Mouse (Mus musculus): ENCODE data around the gene Rbm47.
A peak's percentile ranks its signal among the peaks of the same experiment; 100 is the strongest.
"Not testable (repeated sequence)": the region's sequence is repeated elsewhere in the genome, so short reads cannot be mapped to it uniquely, and the experiment has no call there.

The Rbm47 gene

GRCm38 (mm10) chr5:66028232-66028631 is 144.7 kb downstream of the Rbm47 start:
- no peak for DNase-seq (ENCODE audit: low spot score in 2 of 2)

- no peak for DNase-seq (ENCODE audit: low spot score in 2 of 2)
Measured at GRCm38 (mm10) chr5:66027206-66027605, 145.7 kb downstream of the Rbm47 start.

GRCm38 (mm10) chr5:66026796-66027195 is 146.1 kb downstream of the Rbm47 start:
- DNase-seq (ENCODE audit: low spot score in 2 of 2) = no peak

- no peak for DNase-seq (ENCODE audit: low spot score in 2 of 2)
Measured at GRCm38 (mm10) chr5:66015449-66015961, 157.4 kb downstream of the Rbm47 start.

- no peak for DNase-seq (ENCODE audit: low spot score in 2 of 2)
Measured at GRCm38 (mm10) chr5:66014437-66014836, 158.5 kb downstream of the Rbm47 start.

GRCm38 (mm10) chr5:66013999-66014398 is 158.9 kb downstream of the Rbm47 start:
- DNase-seq (ENCODE audit: low spot score in 2 of 2) = no peak

GRCm38 (mm10) chr5:66008245-66008967 is 164.5 kb downstream of the Rbm47 start:
- no peak for DNase-seq (ENCODE audit: low spot score in 2 of 2)

GRCm38 (mm10) chr5:66005041-66005678 is 167.8 kb downstream of the Rbm47 start:
- peak; percentile 15 to 21 for DNase-seq (ENCODE audit: low spot score in 2 of 2)

- peak; percentile 36 to 48 for DNase-seq (ENCODE audit: low spot score in 2 of 2)
Measured at GRCm38 (mm10) chr5:66004134-66004925, 168.6 kb downstream of the Rbm47 start, which contains the start of gene 9130230L23Rik. Gene 9130230L23Rik, minus strand, starts transcription at chr5:66004285.

GRCm38 (mm10) chr5:66001232-66001631 is 171.7 kb downstream of the Rbm47 start:
- DNase-seq (ENCODE audit: low spot score in 2 of 2) = no peak

- DNase-seq (ENCODE audit: low spot score in 2 of 2) = no peak
Measured at GRCm38 (mm10) chr5:66000567-66001125, 172.3 kb downstream of the Rbm47 start.

GRCm38 (mm10) chr5:66000074-66000473 is 172.8 kb downstream of the Rbm47 start:
- no peak for DNase-seq (ENCODE audit: low spot score in 2 of 2)

GRCm38 (mm10) chr5:65999106-65999505 is 173.8 kb downstream of the Rbm47 start:
- no peak for DNase-seq (ENCODE audit: low spot score in 2 of 2)

- DNase-seq (ENCODE audit: low spot score in 2 of 2) = no peak
Measured at GRCm38 (mm10) chr5:65997813-65998212, 175.1 kb downstream of the Rbm47 start.

GRCm38 (mm10) chr5:65994643-65995042 is 178.3 kb downstream of the Rbm47 start:
- DNase-seq (ENCODE audit: low spot score in 2 of 2) = no peak

- no peak for DNase-seq (ENCODE audit: low spot score in 2 of 2)
Measured at GRCm38 (mm10) chr5:65991191-65991590, 181.7 kb downstream of the Rbm47 start.

GRCm38 (mm10) chr5:65987004-65987403 is 185.9 kb downstream of the Rbm47 start:
- DNase-seq (ENCODE audit: low spot score in 2 of 2) = not testable (repeated sequence)

GRCm38 (mm10) chr5:65986426-65986825 is 186.5 kb downstream of the Rbm47 start:
- no peak for DNase-seq (ENCODE audit: low spot score in 2 of 2)

GRCm38 (mm10) chr5:65975731-65976130 is 197.2 kb downstream of the Rbm47 start:
- no peak for DNase-seq (ENCODE audit: low spot score in 2 of 2)

- DNase-seq (ENCODE audit: low spot score in 2 of 2) = no peak
Measured at GRCm38 (mm10) chr5:65973189-65973588, 199.7 kb downstream of the Rbm47 start.

- no peak for DNase-seq (ENCODE audit: low spot score in 2 of 2)
Measured at GRCm38 (mm10) chr5:65968004-65968403, 204.9 kb downstream of the Rbm47 start.

- DNase-seq (ENCODE audit: low spot score in 2 of 2) = no peak
Measured at GRCm38 (mm10) chr5:65967091-65967490, 205.8 kb downstream of the Rbm47 start.
